Mouse (Mus musculus) ES-CJ7 (cell line): ENCODE measurements around the gene Gcnt4.

Experiments
- DNase-seq: peaks from one replicate; pipeline ENCODE4 v3.0.0; 2011; ENCODE audit warnings: low read depth, low spot score

Gene Gcnt4

GRCm38 (mm10) chr13:96990561-96991265, 66.2 kb downstream of the Gcnt4 start:
- no peak for DNase-seq

DNA sequence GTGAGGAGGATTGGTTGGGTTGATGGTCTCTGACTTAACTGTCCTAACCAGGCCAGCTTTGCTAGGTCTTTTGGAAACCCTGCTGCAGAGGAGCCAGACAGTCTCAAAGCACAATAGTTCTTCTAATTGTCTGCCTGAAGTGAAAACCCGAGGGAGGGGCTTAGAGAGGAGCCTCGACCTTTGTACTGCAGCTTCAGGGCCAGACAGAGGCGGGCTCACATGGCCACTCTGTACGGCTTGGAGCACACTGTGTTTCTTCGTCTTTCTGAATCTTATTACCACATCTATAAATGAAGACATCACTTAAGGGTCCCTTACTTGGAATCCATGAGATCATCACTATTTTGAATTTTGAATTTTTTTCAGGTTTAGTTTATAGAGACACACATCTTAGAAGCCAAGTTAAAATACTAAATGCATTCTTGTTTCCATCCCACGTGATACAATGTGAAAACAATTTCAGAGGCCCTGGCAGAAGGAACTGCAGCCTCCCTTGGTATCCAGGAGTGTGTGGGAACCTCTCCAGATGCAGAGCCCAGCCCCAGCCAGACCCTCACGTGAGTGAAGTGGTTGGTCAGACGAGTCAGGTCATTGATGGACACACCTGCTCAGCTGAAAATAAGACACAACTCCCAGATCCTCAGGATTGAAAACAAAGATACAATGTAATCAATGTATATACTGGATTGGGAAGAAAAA, 69.0 kb downstream of the Gcnt4 start:
- DNase-seq = no peak

DNA sequence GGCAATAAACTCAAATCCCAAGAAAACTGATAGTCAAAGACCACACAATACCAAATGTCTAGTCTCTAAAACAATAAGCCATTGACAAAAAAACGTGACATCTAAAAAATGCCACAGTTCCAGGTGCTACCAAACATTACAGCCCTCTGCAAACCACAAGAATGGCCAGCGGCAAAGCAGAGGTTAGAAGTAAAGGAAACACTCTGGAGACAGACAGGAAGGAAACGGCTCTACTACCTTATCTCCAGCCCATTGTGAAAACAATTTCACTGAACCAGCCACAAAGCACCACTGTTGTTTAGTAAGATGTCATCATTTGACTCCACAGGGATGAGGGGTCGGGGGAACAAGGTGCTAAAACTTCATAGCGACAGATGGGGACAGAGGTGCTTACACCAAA, 70.8 kb downstream of the Gcnt4 start:
- DNase-seq = no peak

DNA sequence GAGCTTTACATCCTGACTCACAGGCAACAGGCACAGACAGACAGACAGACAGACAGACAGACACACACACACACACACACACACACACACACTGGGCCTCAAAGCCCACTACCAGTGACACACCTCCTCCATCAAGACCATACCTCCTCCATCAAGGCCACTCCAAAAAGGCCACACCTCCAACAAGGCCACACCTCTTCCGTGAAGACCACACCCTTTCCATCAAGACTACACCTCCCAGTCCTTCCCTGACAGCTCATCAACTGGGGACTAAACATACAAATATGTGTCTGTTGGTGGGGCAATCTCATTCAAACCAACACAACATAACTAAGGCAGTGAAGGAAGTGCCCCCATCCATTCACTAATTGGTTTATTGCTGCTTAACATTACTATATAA, 72.6 kb downstream of the Gcnt4 start:
- DNase-seq = peak; percentile 39
